Mouse (Mus musculus) heart, embryonic 12.5 days (tissue): Measurements from ENCODE around the gene Anks1b. TPM values are rescaled to one million over a fixed set of nuclear protein-coding genes. Genes with fewer than 3 reads are reported as not detected.
A peak's percentile ranks its signal among the peaks of the same experiment; 100 is the strongest.

Experiments
- ATAC-seq: fragments of 200-750 bp; cut with Nextera tagmentation; 2 replicates; pipeline ENCODE4 v1.8.0; 2017; ENCODE audit warnings: moderate TSS enrichment, moderate library complexity; ENCODE audit not compliant: insufficient number of reproducible peaks, low FRiP score
- H3K27ac ChIP-seq: fragments of 300-500 bp; sonication (generic); 2 replicates; pipeline ENCODE4 v1.5.1; 2016; ENCODE audit warnings: mild to moderate bottlenecking, moderate library complexity; ENCODE audit not compliant: poor library complexity, severe bottlenecking
- H3K27me3 ChIP-seq: fragments of 300-500 bp; sonication (generic); replicated peaks from 2 replicates; pipeline ENCODE4 v1.6.1; 2016; ENCODE audit warnings: mild to moderate bottlenecking, moderate library complexity
- H3K36me3 ChIP-seq: fragments of 300-500 bp; sonication (generic); 2 replicates; pipeline ENCODE4 v1.6.1; 2016; ENCODE audit warnings: mild to moderate bottlenecking, moderate library complexity
- H3K4me1 ChIP-seq: fragments of 300-500 bp; sonication (generic); replicated peaks from 2 replicates; pipeline ENCODE4 v1.6.1; 2016; ENCODE audit warnings: mild to moderate bottlenecking
- H3K4me2 ChIP-seq: fragments of 300-500 bp; sonication (generic); 2 replicates; pipeline ENCODE4 v1.6.1; 2016; ENCODE audit warnings: mild to moderate bottlenecking, moderate library complexity
- H3K4me3 ChIP-seq: fragments of 300-500 bp; sonication (generic); 2 replicates; pipeline ENCODE4 v1.5.1; 2016; ENCODE audit warnings: mild to moderate bottlenecking
- H3K9ac ChIP-seq: fragments of 300-500 bp; sonication (generic); 2 replicates; pipeline ENCODE4 v1.6.1; 2016; ENCODE audit warnings: mild to moderate bottlenecking, moderate library complexity
- H3K9me3 ChIP-seq: fragments of 300-500 bp; sonication (generic); replicated peaks from 2 replicates; pipeline ENCODE4 v1.6.1; 2016; ENCODE audit warnings: mild to moderate bottlenecking, moderate library complexity
- WGBS: fragments of 180-500 bp; shearing (Covaris S2); methylation state at CpG from one replicate; pipeline ENCODE4 v1.1.7; 2016; 5-methylcytosine and 5-hydroxymethylcytosine counted together
- polyA plus RNA-seq: library from polyadenylated mRNA; unstranded; fragments of >200 nt; fragmentation: Nextera tagmentation; extraction: Ambion mirVana; gene quantifications from 2 replicates; pipeline ENCODE4 v1.2.1, GENCODE M21; 2016

Gene Anks1b
- polyA plus RNA-seq, 1 experiment from 2014 or later: 0.40 TPM

- Histone ChIP-seq H3K9ac (no peak overlapping the region), H3K27me3 (no peaks in the 10 kb centered on the region), H3K9me3 (no peaks in the 10 kb centered on the region), H3K4me3 (no peak overlapping the region), H3K27ac (no peak overlapping the region), H3K4me1 (no peaks in the 10 kb centered on the region), H3K36me3 (no peaks in the 10 kb centered on the region), H3K4me2 (no peak overlapping the region)
- ATAC-seq: no peak
- WGBS: 82% methylated on average over 10 of the region's 10 CpGs
Measured at GRCm38 (mm10) chr10:90704602-90705001, 831.3 kb downstream of the Anks1b start.

- Histone ChIP-seq H3K36me3 (no peaks in the 10 kb centered on the region), H3K9ac (no peak overlapping the region), H3K9me3 (no peaks in the 10 kb centered on the region), H3K4me1 (no peaks in the 10 kb centered on the region), H3K4me2 (no peak overlapping the region), H3K27me3 (no peaks in the 10 kb centered on the region), H3K4me3 (no peak overlapping the region), H3K27ac (no peak overlapping the region)
- ATAC-seq: no peak
- 68% methylated on average over 11 of the region's 11 CpGs for WGBS
Measured at GRCm38 (mm10) chr10:90708822-90709601, 835.7 kb downstream of the Anks1b start.

- H3K9ac ChIP-seq: no peak overlapping the region
- no peak overlapping the region for H3K4me2 ChIP-seq
- H3K4me3 ChIP-seq: no peak overlapping the region
- no peaks in the 10 kb centered on the region for H3K4me1 ChIP-seq
- no peaks in the 10 kb centered on the region for H3K36me3 ChIP-seq
- 34% methylated on average over 5 of the region's 5 CpGs for WGBS
- H3K9me3 ChIP-seq: 0 out of 2 replicates have a peak, but pooled peaks cover 4% of the 10 kb centered on the region
- no peaks in the 10 kb centered on the region for H3K27me3 ChIP-seq
- no peak for ATAC-seq
- no peak overlapping the region for H3K27ac ChIP-seq
Measured at GRCm38 (mm10) chr10:90709602-90709931, 836.3 kb downstream of the Anks1b start.

DNA sequence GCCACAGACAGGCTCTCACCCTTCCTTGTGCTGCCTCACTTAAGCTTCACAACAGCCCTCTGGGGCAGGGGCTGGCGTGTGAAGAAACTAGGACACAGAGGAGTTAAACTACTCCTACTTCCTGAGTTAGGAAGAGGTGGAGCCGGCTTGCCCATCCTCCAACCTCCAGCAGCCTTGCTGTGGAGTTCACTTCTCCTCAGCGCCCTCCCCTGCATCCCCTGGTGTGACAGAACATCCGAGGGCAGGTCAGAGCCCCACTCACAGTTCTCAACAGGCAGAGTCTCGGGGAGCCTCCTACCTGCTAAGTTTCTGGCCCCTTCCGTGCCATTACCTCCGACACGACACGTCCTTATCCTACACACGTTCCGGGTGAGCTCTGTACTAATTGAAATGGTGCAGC lies 844.7 kb downstream of the Anks1b start:
- H3K27me3 ChIP-seq: 0 out of 2 replicates have a peak, but pooled peaks cover 2% of the 10 kb centered on the region
- no peak overlapping the region for H3K27ac ChIP-seq
- H3K4me3 ChIP-seq: no peak overlapping the region
- H3K36me3 ChIP-seq: no peaks in the 10 kb centered on the region
- H3K9me3 ChIP-seq: 0 out of 2 replicates have a peak, but pooled peaks cover 4% of the 10 kb centered on the region
- no peak overlapping the region for H3K4me2 ChIP-seq
- 44% methylated on average over 11 of the region's 11 CpGs for WGBS
- H3K9ac ChIP-seq: no peak overlapping the region
- no peak for ATAC-seq
- H3K4me1 ChIP-seq: no peaks in the 10 kb centered on the region

- Histone ChIP-seq H3K9me3 (0 out of 2 replicates have a peak, but pooled peaks cover 4% of the 10 kb centered on the region), H3K4me1 (no peaks in the 10 kb centered on the region), H3K4me3 (no peak overlapping the region), H3K9ac (no peak overlapping the region), H3K4me2 (no peak overlapping the region), H3K36me3 (no peaks in the 10 kb centered on the region), H3K27ac (no peak overlapping the region), H3K27me3 (0 out of 2 replicates have a peak, but pooled peaks cover 2% of the 10 kb centered on the region)
- WGBS: 88% methylated on average over 9 of the region's 9 CpGs
- no peak for ATAC-seq
Measured at GRCm38 (mm10) chr10:90718684-90719083, 845.4 kb downstream of the Anks1b start.

- no peaks in the 10 kb centered on the region for H3K9me3 ChIP-seq
- H3K4me3 ChIP-seq: no peak overlapping the region
- 45% methylated on average over 4 of the region's 4 CpGs for WGBS
- H3K9ac ChIP-seq: no peak overlapping the region
- 0 out of 2 replicates have a peak, but pooled peaks cover 2% of the 10 kb centered on the region for H3K27me3 ChIP-seq
- H3K27ac ChIP-seq: no peak overlapping the region
- H3K4me2 ChIP-seq: no peak overlapping the region
- H3K36me3 ChIP-seq: no peaks in the 10 kb centered on the region
- no peaks in the 10 kb centered on the region for H3K4me1 ChIP-seq
- no peak for ATAC-seq
Measured at GRCm38 (mm10) chr10:90719996-90720395, 846.7 kb downstream of the Anks1b start.

DNA sequence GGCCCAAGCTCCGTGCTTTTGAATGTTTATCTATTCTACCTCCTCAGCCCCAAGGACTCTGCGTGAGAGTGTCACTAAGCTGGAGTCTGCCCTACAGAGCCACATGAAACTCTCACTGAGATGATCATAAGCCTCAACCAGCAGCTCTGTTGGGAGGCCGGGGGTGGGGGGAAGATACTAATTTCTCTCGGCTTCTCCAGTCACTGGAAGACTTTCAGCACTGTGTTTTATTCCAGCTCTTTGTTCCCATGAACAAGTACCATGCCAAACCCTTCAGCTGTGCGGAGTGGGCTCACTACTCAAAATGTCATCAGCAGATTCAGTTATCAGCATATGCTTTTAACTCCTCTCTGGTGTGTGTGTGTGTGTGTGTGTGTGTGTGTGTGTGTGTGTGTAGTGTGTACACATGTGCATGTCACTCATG lies 849.8 kb downstream of the Anks1b start:
- Histone ChIP-seq H3K4me1 (no peaks in the 10 kb centered on the region), H3K4me2 (no peak overlapping the region), H3K36me3 (no peaks in the 10 kb centered on the region), H3K9ac (no peak overlapping the region), H3K27me3 (peaks cover 15% of the 10 kb centered on the region), H3K4me3 (no peak overlapping the region), H3K27ac (no peak overlapping the region), H3K9me3 (no peaks in the 10 kb centered on the region)
- 45% methylated on average over 5 of the region's 5 CpGs for WGBS
- no peak for ATAC-seq

GRCm38 (mm10) chr10:90723941-90724341 lies 850.6 kb downstream of the Anks1b start:
- Histone ChIP-seq H3K4me1 (peaks cover 3% of the 10 kb centered on the region; the same call in 1 of the 2 replicates), H3K9me3 (no peaks in the 10 kb centered on the region), H3K4me3 (no peak overlapping the region), H3K4me2 (no peak overlapping the region), H3K27ac (no peak overlapping the region), H3K36me3 (no peaks in the 10 kb centered on the region), H3K27me3 (peaks cover 20% of the 10 kb centered on the region), H3K9ac (no peak overlapping the region)
- 85% methylated on average over 13 of the region's 13 CpGs for WGBS
- ATAC-seq: no peak

- Histone ChIP-seq H3K4me1 (peaks cover 3% of the 10 kb centered on the region; the same call in 1 of the 2 replicates), H3K27me3 (peaks cover 20% of the 10 kb centered on the region), H3K9ac (no peak overlapping the region), H3K9me3 (no peaks in the 10 kb centered on the region), H3K4me3 (no peak overlapping the region), H3K27ac (no peak overlapping the region), H3K4me2 (no peak overlapping the region), H3K36me3 (no peaks in the 10 kb centered on the region)
- 77% methylated on average over 1 of the region's 1 CpGs for WGBS
- ATAC-seq: no peak
Measured at GRCm38 (mm10) chr10:90724931-90725330, 851.6 kb downstream of the Anks1b start.

DNA sequence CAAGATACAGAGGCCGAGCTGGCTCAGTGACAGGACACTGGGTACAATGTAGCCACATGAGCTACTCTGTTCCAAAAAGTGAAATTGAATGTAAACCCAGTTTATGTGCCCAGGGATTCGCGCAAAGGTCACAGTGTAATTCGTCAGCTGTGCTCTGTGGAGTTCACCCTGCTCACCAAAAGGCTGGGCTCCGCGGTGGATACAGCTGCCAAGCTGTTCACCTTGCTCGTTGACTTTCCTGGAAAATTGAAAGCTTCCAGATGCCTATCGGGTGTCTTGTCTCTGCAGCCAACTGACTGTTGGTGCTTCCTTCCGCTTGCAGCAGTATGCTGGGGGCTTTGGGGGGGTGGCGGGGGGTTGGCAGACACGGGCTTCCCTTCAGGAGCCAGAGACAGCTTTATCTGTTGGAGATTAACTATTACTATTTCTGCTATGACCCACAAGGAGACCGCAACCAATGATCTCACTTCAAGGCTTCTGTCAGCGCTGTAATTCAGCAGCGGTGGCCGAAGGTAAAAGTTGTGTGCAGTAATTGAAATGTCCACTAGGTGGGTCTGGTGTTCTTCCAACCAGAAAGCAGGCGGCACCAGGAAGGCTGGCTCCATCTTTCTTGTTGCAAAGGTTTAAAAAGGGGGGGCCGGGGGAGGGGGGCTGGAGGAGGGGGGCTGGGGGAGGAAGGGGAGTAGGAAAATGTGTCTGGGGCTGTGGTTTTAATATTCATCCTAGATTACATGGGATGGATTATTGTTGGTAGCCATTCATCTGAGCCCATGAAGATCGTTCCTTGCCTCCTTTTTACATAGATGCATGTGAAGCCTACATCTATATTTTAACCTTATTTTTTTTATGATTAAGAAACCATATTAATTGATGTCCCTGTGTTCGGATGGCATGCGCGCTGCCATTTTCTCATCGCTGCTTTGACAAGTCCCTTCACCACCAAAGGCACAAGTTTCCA lies 855.4 kb downstream of the Anks1b start:
- Histone ChIP-seq H3K9me3 (no peaks in the 10 kb centered on the region), H3K9ac (peak overlapping the region; percentile 43; the same call in 1 of the 2 replicates), H3K4me2 (peak overlapping the region; percentile 70), H3K36me3 (no peaks in the 10 kb centered on the region), H3K27me3 (peaks cover 18% of the 10 kb centered on the region), H3K4me1 (peaks cover 3% of the 10 kb centered on the region; the same call in 1 of the 2 replicates), H3K27ac (no peak overlapping the region), H3K4me3 (peak overlapping the region; percentile 26)
- no peak for ATAC-seq
- WGBS: 30% methylated on average over 22 of the region's 22 CpGs

GRCm38 (mm10) chr10:90729527-90729926 lies 856.2 kb downstream of the Anks1b start:
- WGBS: 54% methylated on average over 10 of the region's 10 CpGs

More at GRCm38 (mm10) chr10:90729527-90729926, 856.2 kb downstream of the Anks1b start:
- no peak for ATAC-seq
- no peak overlapping the region for H3K27ac ChIP-seq
- no peak overlapping the region for H3K4me3 ChIP-seq
- H3K9me3 ChIP-seq: no peaks in the 10 kb centered on the region
- H3K4me1 ChIP-seq: peaks cover 3% of the 10 kb centered on the region; the same call in 1 of the 2 replicates
- H3K27me3 ChIP-seq: peaks cover 18% of the 10 kb centered on the region
- H3K36me3 ChIP-seq: no peaks in the 10 kb centered on the region
- H3K4me2 ChIP-seq: no peak overlapping the region
- H3K9ac ChIP-seq: no peak overlapping the region
